Mouse (Mus musculus) midbrain, embryonic 14.5 days (tissue): ENCODE results near the gene Edaradd. TPM values are rescaled to one million over a fixed set of nuclear protein-coding genes. Genes with fewer than 3 reads are reported as not detected.

ENCODE experiments used
- ATAC-seq: fragments of 200-750 bp; cut with Nextera tagmentation; 2 replicates; pipeline ENCODE4 v1.8.0; 2017; ENCODE audit warnings: moderate number of reproducible peaks, moderate library complexity; ENCODE audit not compliant: low FRiP score, low TSS enrichment
- DNase-seq: peaks from one replicate; pipeline ENCODE4 v3.0.0-alpha.2; 2015
- H3K27ac ChIP-seq: fragments of 300-500 bp; sonication (generic); replicated peaks from 2 replicates; pipeline ENCODE4 v1.5.1; 2014; ENCODE audit warnings: mild to moderate bottlenecking, low read depth, low read length, moderate library complexity
- H3K27me3 ChIP-seq: fragments of 300-500 bp; sonication (generic); 2 replicates; pipeline ENCODE4 v1.6.1; 2014; ENCODE audit warnings: low read length, control low read depth, mixed read lengths; ENCODE audit not compliant: control insufficient read depth, insufficient read depth
- H3K36me3 ChIP-seq: fragments of 300-500 bp; sonication (generic); 2 replicates; pipeline ENCODE4 v1.6.1; 2014; ENCODE audit warnings: low read length, control low read depth; ENCODE audit not compliant: control insufficient read depth, insufficient read depth
- H3K4me1 ChIP-seq: fragments of 300-500 bp; sonication (generic); 2 replicates; pipeline ENCODE4 v1.6.1; 2014; ENCODE audit warnings: mild to moderate bottlenecking, antibody characterized with exemption, low read length, control low read depth; ENCODE audit not compliant: control insufficient read depth, insufficient read depth
- H3K4me2 ChIP-seq: fragments of 300-500 bp; sonication (generic); 2 replicates; pipeline ENCODE4 v1.6.1; 2014; ENCODE audit warnings: mild to moderate bottlenecking, low read length, moderate library complexity
- H3K4me3 ChIP-seq: fragments of 300-500 bp; sonication (generic); replicated peaks from 2 replicates; pipeline ENCODE4 v1.5.1; 2014; ENCODE audit warnings: low read depth, low read length
- H3K9ac ChIP-seq: fragments of 300-500 bp; sonication (generic); replicated peaks from 2 replicates; pipeline ENCODE4 v1.6.1; 2014; ENCODE audit warnings: mild to moderate bottlenecking, low read length, moderate library complexity
- H3K9me3 ChIP-seq: fragments of 300-500 bp; sonication (generic); 2 replicates; pipeline ENCODE4 v1.6.1; 2016; ENCODE audit warnings: low read length, control low read depth, mixed read lengths; ENCODE audit not compliant: control insufficient read depth
- WGBS: fragments of 180-500 bp; shearing (Covaris S2); extraction: QIAGEN DNeasy Blood & Tissue Kit; methylation state at CpG from one replicate; pipeline ENCODE4 v1.1.7; 2014; 5-methylcytosine and 5-hydroxymethylcytosine counted together
- polyA plus RNA-seq: library from polyadenylated mRNA; unstranded; fragments of >200 nt; fragmentation: Nextera tagmentation; extraction: Ambion mirVana; gene quantifications from 2 replicates; pipeline ENCODE4 v1.2.1, GENCODE M21; 2014

Gene Edaradd
- polyA plus RNA-seq, 1 experiment from 2014 or later: 1.1 TPM

- H3K9ac ChIP-seq: no peak overlapping the region
- peaks cover 95% of the 10 kb centered on the region for H3K36me3 ChIP-seq
- 92% methylated on average over 5 of the region's 5 CpGs for WGBS
- H3K27me3 ChIP-seq: no peaks in the 10 kb centered on the region
- ATAC-seq (no peak), DNase-seq (no peak)
- H3K4me3 ChIP-seq: no peak overlapping the region
- no peaks in the 10 kb centered on the region for H3K9me3 ChIP-seq
- H3K4me2 ChIP-seq: no peak overlapping the region
- no peaks in the 10 kb centered on the region for H3K4me1 ChIP-seq
- H3K27ac ChIP-seq: no peak overlapping the region
Measured at GRCm38 (mm10) chr13:12433843-12434242, 86.4 kb downstream of the Edaradd start.

GRCm38 (mm10) chr13:12428556-12428955 lies 91.7 kb downstream of the Edaradd start:
- no peak overlapping the region for H3K4me3 ChIP-seq
- H3K36me3 ChIP-seq: peaks cover 96% of the 10 kb centered on the region
- DNase-seq (no peak), ATAC-seq (no peak)
- H3K27ac ChIP-seq: no peak overlapping the region
- H3K9ac ChIP-seq: no peak overlapping the region
- no peaks in the 10 kb centered on the region for H3K4me1 ChIP-seq
- 97% methylated on average over 13 of the region's 13 CpGs for WGBS
- H3K9me3 ChIP-seq: no peaks in the 10 kb centered on the region
- no peaks in the 10 kb centered on the region for H3K27me3 ChIP-seq
- no peak overlapping the region for H3K4me2 ChIP-seq

Other genes starting within 250 kb of the Edaradd start
- gene Actn2, start 179.7 kb downstream of the Edaradd start, polyA plus RNA-seq: 1.7 and 1.8 TPM in 2 replicates
- gene Heatr1, start 125.4 kb downstream of the Edaradd start, polyA plus RNA-seq: 16.5 and 21.1 TPM in 2 replicates
- gene Lgals8, start 55.5 kb downstream of the Edaradd start, polyA plus RNA-seq: 16.5 and 19.7 TPM in 2 replicates
- gene Ero1lb, start 45.4 kb upstream of the Edaradd start, polyA plus RNA-seq: 18.2 and 19.5 TPM in 2 replicates